Mouse (Mus musculus): ENCODE data around the gene Macrod1. TPM values are rescaled to one million over a fixed set of nuclear protein-coding genes. Genes with fewer than 3 reads are reported as not detected.

Macrod1 gene
- total and polyA plus RNA-seq, 2 experiments from 2014 or later: 4.8 to 6.7 TPM

DNA sequence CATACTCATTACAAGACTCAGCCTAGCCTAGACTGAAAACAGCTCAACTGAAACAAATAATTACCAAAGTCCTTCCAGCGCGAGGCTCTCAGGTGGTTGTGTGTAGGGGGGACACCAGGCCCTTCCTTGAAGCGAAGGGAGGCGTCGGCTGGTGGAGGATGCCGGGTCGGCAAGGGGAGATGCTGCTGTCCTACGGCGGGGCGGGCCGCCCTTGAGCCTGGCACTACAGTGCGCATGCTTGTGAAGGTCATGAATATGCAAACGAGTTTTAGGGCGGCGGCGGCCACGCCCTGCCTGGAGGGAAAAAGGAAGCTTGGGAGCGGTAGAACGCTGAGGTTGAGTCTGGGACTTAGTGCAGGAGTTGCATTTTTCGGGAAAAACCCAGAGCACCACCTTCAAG, 87.2 kb downstream of the Macrod1 start:
- peak overlapping the region; percentile 40 for H3K9ac ChIP-seq (replicated peaks; ENCODE audit: low read length)
- no peaks in the 10 kb centered on the region for H3K27me3 ChIP-seq (ENCODE audit: insufficient read depth, low read length)
- peaks cover 26% of the 10 kb centered on the region for H3K4me1 ChIP-seq (ENCODE audit: insufficient read depth, low read length)
- DNase-seq (ENCODE audit: low spot score) (peak; percentile 67), ATAC-seq (no peak)
- H3K9me3 ChIP-seq (ENCODE audit: low read length): no peaks in the 10 kb centered on the region
- TF ChIP-seq CTCF (IDR thresholded peaks at IDR 0.05; ENCODE audit: low read depth): no peak
- peak overlapping the region; percentile 41; the same call in 1 of the 2 replicates for H3K27ac ChIP-seq
- WGBS: 1% methylated on average over 20 of the region's 20 CpGs
- H3K4me3 ChIP-seq (ENCODE audit: low read length): peak overlapping the region; percentile 25
- peak overlapping the region; percentile 49 for H3K4me2 ChIP-seq (ENCODE audit: low read depth, low read length)
- no peaks in the 10 kb centered on the region for H3K36me3 ChIP-seq (ENCODE audit: insufficient read depth, low read length)

DNA sequence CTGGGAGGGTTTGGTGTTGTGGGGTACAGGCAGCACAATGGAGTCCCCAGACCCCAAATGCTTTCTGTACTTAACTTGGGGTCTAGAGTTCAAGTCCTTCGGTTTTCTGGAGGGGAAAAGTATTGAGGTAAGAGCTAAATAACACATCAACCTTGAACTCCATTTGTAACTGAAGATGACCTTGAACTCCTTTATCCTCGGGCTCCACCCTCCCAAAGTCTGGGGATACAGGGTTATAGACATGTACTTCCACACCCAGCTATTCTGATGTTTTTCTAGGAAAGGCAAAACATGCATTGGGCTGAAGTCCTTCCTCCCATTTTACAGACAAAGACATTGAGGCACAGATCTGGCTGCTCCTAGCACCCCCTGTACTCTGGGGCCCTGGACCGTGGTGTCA, 87.8 kb downstream of the Macrod1 start:
- Histone ChIP-seq H3K27me3 (ENCODE audit: insufficient read depth, low read length) (no peaks in the 10 kb centered on the region), H3K4me3 (ENCODE audit: low read length) (no peak overlapping the region), H3K36me3 (ENCODE audit: insufficient read depth, low read length) (no peaks in the 10 kb centered on the region), H3K27ac (no peak overlapping the region), H3K4me1 (ENCODE audit: insufficient read depth, low read length) (peaks cover 27% of the 10 kb centered on the region), H3K9ac (replicated peaks; ENCODE audit: low read length) (no peak overlapping the region), H3K9me3 (ENCODE audit: low read length) (no peaks in the 10 kb centered on the region), H3K4me2 (ENCODE audit: low read depth, low read length) (peak overlapping the region; percentile 49; the same call in 1 of the 2 replicates)
- no peak for TF ChIP-seq CTCF (IDR thresholded peaks at IDR 0.05; ENCODE audit: low read depth)
- WGBS: 70% methylated on average over 3 of the region's 3 CpGs
- no peak for DNase-seq (ENCODE audit: low spot score)
- no peak for ATAC-seq

DNA sequence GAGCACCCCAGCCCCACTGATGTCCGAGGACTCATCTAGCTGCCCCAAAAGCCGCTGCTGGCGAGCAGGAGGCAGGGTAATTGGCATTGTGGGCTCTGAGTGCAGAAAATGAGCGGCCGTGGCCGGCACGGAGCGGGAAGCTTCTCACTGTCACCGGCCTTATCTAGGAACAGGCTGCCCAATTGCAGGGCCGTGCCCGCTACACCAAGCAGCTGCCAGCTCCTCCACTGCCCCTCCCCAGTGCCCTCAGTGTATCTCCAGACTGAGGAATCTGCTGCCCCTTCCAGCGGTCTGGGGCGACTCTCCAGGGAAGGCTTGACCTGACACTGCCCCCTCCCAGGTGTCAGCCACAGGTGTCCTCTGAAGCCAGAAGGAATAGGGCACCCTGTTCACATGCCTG, 89.8 kb downstream of the Macrod1 start:
- 60% methylated on average over 13 of the region's 13 CpGs for WGBS
- TF ChIP-seq CTCF (IDR thresholded peaks at IDR 0.05; ENCODE audit: low read depth): no peak
- DNase-seq (ENCODE audit: low spot score) (no peak), ATAC-seq (no peak)
- H3K4me2 ChIP-seq (ENCODE audit: low read depth, low read length): no peak overlapping the region
- peaks cover 27% of the 10 kb centered on the region for H3K4me1 ChIP-seq (ENCODE audit: insufficient read depth, low read length)
- no peaks in the 10 kb centered on the region for H3K27me3 ChIP-seq (ENCODE audit: insufficient read depth, low read length)
- no peaks in the 10 kb centered on the region for H3K36me3 ChIP-seq (ENCODE audit: insufficient read depth, low read length)
- H3K27ac ChIP-seq: no peak overlapping the region
- H3K4me3 ChIP-seq (ENCODE audit: low read length): no peak overlapping the region
- H3K9me3 ChIP-seq (ENCODE audit: low read length): no peaks in the 10 kb centered on the region
- H3K9ac ChIP-seq (replicated peaks; ENCODE audit: low read length): no peak overlapping the region

DNA sequence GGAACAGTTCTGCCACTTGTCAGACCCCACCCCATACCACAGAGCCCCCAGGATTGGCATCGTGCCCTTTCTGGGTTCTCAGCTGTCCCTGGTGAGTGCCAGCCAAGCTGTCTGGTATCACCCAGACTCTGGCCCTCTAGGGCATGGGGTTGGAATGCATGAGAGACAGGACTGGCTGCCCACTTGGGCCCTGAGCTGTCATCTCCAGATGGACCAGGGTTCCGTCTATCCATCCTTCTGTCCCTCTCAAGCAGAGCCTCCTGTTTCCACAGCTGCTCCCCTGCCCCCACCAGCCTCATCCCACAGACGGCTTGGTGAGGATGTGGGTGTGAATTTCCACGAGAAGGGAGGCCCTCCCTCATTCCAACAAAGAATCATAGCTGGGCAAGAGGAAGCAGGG, 91.5 kb downstream of the Macrod1 start:
- no peak overlapping the region for H3K4me2 ChIP-seq (ENCODE audit: low read depth, low read length)
- no peak overlapping the region for H3K4me3 ChIP-seq (ENCODE audit: low read length)
- H3K27me3 ChIP-seq (ENCODE audit: insufficient read depth, low read length): no peaks in the 10 kb centered on the region
- TF ChIP-seq CTCF (IDR thresholded peaks at IDR 0.05; ENCODE audit: low read depth): no peak
- ATAC-seq (peak; percentile 25), DNase-seq (ENCODE audit: low spot score) (peak; percentile 59)
- H3K36me3 ChIP-seq (ENCODE audit: insufficient read depth, low read length): no peaks in the 10 kb centered on the region
- 45% methylated on average over 4 of the region's 4 CpGs for WGBS
- H3K9me3 ChIP-seq (ENCODE audit: low read length): no peaks in the 10 kb centered on the region
- no peak overlapping the region for H3K9ac ChIP-seq (replicated peaks; ENCODE audit: low read length)
- peaks cover 24% of the 10 kb centered on the region for H3K4me1 ChIP-seq (ENCODE audit: insufficient read depth, low read length)
- H3K27ac ChIP-seq: no peak overlapping the region; the same call in 1 of the 2 replicates

DNA sequence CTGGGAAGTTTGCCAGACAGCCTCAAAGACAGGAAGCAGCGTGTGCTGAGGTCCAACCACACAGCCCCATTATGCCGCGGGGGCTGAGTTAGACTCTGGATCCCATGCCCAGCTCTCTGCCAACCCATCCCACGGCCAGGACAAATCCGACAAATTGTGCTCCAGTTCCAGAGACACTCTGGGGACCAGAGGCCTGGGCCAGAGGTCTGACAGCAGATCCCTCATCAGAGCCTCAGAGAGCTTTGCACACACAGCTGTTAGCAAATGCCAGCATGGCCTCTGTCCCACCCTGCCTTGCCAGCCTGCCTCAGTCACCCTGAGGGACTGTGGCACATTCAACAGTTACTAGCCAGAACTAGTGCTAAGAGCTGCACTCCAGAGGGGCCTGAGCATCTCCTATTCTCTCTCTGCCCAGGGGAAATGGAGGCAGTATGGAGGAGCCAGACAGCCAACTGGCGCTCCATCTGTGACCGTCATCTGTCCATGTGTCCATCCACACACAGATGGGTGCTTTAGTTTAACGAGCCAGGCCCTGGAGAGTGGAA, 92.0 kb downstream of the Macrod1 start:
- no peak overlapping the region for H3K4me3 ChIP-seq (ENCODE audit: low read length)
- peak; percentile 27; the same call in 1 of the 2 replicates for ATAC-seq
- H3K9me3 ChIP-seq (ENCODE audit: low read length): no peaks in the 10 kb centered on the region
- H3K4me1 ChIP-seq (ENCODE audit: insufficient read depth, low read length): peaks cover 29% of the 10 kb centered on the region
- no peak overlapping the region for H3K9ac ChIP-seq (replicated peaks; ENCODE audit: low read length)
- H3K4me2 ChIP-seq (ENCODE audit: low read depth, low read length): no peak overlapping the region
- no peaks in the 10 kb centered on the region for H3K27me3 ChIP-seq (ENCODE audit: insufficient read depth, low read length)
- H3K36me3 ChIP-seq (ENCODE audit: insufficient read depth, low read length): no peaks in the 10 kb centered on the region
- 41% methylated on average over 8 of the region's 8 CpGs for WGBS
- no peak for TF ChIP-seq CTCF (IDR thresholded peaks at IDR 0.05; ENCODE audit: low read depth)
- DNase-seq (ENCODE audit: low spot score): peak; percentile 58
- no peak overlapping the region; the same call in 1 of the 2 replicates for H3K27ac ChIP-seq

DNA sequence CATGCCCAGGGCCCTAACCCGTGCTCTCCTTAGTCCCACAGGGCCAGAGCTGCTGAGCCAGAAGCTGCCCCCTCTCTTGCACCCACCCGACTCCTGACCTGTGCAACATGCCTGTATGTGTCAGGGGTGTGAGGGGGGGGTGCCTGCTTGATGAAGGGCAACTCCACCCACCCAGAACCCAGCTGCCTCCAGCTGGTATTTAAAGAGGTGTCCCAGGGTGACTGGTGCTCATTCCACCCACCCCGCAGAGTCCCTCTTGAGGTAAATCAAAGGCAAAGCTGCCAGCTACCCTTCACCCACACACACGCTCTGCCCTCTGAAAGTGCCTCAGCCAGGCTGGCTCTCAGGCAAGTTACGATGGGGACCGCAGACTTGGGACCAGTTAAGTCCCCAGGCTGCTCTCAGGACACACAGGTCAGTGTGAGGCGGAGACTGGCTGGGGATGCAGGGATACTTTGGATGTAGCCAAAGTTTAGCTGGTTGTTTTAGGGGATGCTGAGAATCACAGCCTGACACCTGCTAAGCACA, 92.6 kb downstream of the Macrod1 start:
- Histone ChIP-seq H3K4me1 (ENCODE audit: insufficient read depth, low read length) (peaks cover 29% of the 10 kb centered on the region), H3K4me2 (ENCODE audit: low read depth, low read length) (no peak overlapping the region), H3K4me3 (ENCODE audit: low read length) (no peak overlapping the region), H3K9ac (replicated peaks; ENCODE audit: low read length) (no peak overlapping the region), H3K27me3 (ENCODE audit: insufficient read depth, low read length) (no peaks in the 10 kb centered on the region), H3K27ac (no peak overlapping the region), H3K9me3 (ENCODE audit: low read length) (no peaks in the 10 kb centered on the region), H3K36me3 (ENCODE audit: insufficient read depth, low read length) (no peaks in the 10 kb centered on the region)
- TF ChIP-seq CTCF (IDR thresholded peaks at IDR 0.05; ENCODE audit: low read depth): no peak
- WGBS: 54% methylated on average over 7 of the region's 7 CpGs
- ATAC-seq: 0 out of 2 replicates have a peak, but pooled peaks have one; percentile 6
- no peak for DNase-seq (ENCODE audit: low spot score)

DNA sequence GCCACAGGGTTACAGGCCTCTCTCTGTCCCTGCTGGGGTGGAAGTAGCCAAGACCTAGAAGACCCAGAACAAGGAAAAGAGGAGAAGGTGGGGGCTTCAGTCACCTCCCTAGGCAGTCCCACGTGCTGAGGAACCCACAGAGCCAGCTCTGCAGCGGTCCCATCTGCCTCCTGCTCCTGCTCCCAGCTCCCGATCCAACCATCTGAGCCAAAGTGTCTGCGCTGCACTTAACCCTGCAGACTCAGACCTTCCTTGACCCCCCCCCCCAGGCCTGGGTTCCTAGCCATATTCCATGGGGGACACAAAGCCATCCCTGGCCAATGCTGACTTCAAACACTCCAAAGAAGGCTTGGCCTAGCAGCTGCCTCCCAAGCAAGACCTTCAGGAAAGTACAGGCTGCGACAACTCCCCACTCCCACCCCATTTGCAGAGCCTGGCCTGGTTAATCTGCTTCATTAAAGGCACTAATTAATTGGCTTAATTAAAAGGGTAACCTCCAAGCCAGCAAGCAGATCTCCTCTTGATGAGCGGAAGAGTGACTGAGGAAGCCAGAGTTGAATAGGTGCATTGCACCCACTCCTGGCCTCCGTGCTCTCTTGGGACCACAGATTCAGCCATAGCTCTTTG, 94.8 kb downstream of the Macrod1 start:
- TF ChIP-seq CTCF (IDR thresholded peaks at IDR 0.05; ENCODE audit: low read depth): no peak
- no peak for DNase-seq (ENCODE audit: low spot score)

More for the DNA sequence above, 94.8 kb downstream of the Macrod1 start:
- Histone ChIP-seq H3K27ac (no peak overlapping the region), H3K4me3 (ENCODE audit: low read length) (no peak overlapping the region), H3K4me2 (ENCODE audit: low read depth, low read length) (no peak overlapping the region), H3K9me3 (ENCODE audit: low read length) (no peaks in the 10 kb centered on the region), H3K36me3 (ENCODE audit: insufficient read depth, low read length) (no peaks in the 10 kb centered on the region), H3K4me1 (ENCODE audit: insufficient read depth, low read length) (peaks cover 34% of the 10 kb centered on the region), H3K27me3 (ENCODE audit: insufficient read depth, low read length) (no peaks in the 10 kb centered on the region), H3K9ac (replicated peaks; ENCODE audit: low read length) (no peak overlapping the region)
- ATAC-seq: no peak
- WGBS: 60% methylated on average over 7 of the region's 7 CpGs
